Mouse (Mus musculus) cerebellum, postnatal 36 days (tissue): Measurements from ENCODE around the gene Olfr1115.
"Not testable (repeated sequence)": the region's sequence is repeated elsewhere in the genome, so short reads cannot be mapped to it uniquely, and the experiment has no call there.

Experiments used
- DNase-seq, 2 experiments: peaks; one replicate each; pipeline ENCODE4 v3.0.0; 2021 to 2022; ENCODE audit warnings: mixed read lengths in 2 of 2

Olfr1115 gene

DNA sequence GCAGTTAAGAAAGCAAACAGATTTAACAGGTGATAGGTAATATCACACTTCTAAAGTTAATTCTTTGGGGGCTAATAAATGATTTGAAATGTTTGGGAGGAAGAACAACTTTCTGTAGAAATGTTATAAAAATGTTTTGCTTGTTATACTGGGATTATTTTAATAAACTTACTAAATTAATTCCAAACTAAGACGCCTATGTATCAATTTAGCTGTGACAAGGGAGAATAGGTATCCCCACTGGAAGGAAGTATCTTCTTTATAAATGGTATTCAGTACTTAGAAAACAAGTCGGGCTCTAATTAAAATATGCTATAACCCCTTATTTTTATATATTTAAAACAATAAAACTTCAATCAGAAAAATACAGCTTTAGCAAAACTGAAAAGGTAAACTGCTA, at the start of gene Olfr1115:
Olfr1115 (plus strand) TSS at position 301 of the 400 bp plus-strand sequence.
- DNase-seq: no peak

DNA sequence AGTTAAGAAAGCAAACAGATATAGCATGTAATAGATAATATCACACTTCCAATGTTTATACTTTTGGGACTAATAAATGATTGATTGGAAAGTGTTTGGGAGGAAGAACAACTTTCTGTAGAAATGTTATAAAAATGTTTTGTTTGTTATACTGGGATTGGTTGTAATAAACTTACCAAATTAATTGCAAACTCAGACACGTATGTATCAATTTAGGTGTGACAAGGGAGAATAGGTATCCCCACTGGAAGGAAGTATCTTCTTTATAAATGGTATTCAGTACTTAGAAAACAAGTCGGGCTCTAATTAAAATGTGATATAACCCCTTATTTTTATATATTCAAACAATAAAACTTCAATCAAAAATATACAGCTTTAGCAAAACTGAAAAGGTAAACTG, 39.1 kb upstream of the Olfr1115 start, which contains the start of gene Olfr1113:
Olfr1113 (plus strand) TSS at position 301 of the 400 bp plus-strand sequence.
- no peak for DNase-seq

DNA sequence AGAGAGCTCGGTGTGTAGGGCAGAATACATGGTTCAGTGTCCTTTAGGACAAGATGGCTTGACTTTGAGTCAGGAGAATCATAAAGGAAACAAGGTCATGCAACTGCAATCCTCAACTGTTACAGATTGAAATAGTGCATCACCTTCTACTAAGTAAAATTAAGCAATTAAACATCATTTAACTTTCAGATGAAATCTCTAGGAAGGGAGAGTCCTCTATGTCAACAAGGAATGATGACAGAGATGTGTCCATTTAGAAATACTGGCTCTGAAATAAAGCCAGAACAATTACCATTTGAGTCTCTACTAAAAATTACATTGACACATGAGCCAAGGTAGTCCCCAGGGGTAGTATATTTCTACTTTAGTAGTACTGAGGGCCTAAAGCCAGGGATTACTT, 19.4 kb downstream of the Olfr1115 start, which contains the start of gene Olfr1116:
Olfr1116 (plus strand) TSS at position 301 of the 400 bp plus-strand sequence.
- no peak for DNase-seq

DNA sequence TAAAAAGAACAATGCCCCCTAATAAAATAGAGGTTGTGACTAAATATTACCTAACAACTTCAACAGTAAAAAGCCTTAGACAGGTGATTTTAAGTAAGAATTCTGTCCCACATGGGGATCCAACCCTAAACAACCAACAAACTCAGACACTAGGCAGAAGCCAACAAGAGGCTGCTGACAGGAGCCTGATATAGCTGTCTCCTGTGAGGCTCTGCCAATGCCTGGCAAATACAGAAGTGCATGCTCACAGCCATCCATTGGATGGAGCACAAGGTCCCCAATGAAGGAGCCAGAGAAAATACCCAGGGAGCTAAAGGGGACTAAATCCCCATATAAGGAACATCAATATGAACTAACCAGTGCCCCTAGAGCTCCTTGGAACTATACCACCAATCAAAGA, 46.2 kb downstream of the Olfr1115 start:
- DNase-seq: not testable (repeated sequence)
